Mouse (Mus musculus) cerebellum, adult 11-12 months (tissue): ENCODE results near the gene Sh3pxd2a.

Experiments used
- DNase-seq: peaks from one replicate; pipeline ENCODE4 v3.0.0; 2022

The Sh3pxd2a gene

DNA sequence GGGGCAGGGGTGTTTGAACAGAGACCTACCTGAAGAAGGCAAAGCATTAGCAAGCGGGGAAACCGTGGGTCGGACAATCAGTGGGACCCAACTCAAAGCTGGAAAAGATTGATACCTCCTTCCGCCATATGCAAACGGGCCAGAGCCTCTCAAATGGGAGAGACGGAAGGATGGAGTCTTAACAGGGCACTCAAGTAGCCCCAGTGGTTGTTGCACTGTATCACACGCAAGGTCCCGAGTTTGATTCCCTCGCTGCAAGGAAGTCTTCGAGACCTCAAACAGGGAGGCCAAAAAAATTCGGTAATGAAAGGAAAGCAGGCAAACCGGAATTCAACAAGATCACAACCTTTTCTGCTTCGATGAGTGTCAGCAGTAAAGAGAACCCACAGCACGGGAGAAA is 29.5 kb downstream of the Sh3pxd2a start:
- no peak for DNase-seq

DNA sequence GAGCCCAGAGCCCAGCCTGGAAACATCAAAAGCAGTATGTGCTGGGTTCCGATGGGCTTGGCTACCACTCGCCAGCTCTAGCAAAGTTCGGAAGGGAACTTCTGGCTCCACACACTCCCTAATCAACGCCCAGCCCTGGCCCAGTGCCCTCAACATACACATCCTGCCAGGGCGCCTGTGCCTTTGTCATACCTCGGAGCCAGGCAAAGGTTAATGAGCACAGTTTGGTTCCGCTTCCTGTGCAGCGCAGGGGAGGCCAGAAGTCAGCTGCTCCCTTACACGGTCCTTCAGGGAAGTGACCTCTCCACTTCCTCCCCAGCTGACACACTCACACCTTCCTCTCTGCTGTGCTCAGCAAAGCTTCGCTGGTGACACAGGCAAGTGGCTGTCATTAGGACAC is 31.9 kb downstream of the Sh3pxd2a start:
- no peak for DNase-seq

DNA sequence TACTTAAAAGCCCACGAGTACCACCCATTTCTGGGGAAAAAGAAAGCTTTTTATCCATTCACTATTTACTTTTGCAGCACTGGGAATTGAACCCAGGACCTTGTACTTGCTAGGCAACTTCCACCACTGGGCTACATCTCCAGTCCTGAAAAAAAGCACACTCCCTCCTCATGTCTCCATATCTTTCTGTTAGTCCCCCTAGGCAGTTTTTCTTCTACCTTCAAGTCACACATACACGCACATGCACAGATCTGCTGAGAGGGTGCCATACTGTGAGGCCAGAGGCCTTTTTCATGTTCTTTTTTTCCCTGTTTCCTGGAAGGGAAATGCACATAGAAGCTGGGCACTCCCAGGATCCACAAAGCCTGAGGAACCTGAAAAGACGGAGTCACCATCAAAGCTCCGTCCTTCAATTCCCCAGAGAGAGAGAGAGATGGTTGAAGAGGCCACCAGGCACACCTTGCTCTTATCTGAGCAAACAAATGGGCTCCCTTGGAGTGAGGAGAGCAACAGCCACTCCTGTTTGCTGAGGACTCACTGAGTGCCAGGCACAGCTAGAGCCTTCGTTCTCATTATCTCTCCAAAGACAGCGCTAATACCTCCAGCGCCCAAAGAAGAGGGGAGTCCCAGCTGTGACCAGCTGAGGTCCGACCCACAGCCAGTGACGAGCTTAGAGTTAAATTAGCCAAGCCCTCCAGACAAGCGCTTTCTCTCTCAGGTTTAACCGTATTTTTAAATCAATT is 32.8 kb downstream of the Sh3pxd2a start:
- no peak for DNase-seq

DNA sequence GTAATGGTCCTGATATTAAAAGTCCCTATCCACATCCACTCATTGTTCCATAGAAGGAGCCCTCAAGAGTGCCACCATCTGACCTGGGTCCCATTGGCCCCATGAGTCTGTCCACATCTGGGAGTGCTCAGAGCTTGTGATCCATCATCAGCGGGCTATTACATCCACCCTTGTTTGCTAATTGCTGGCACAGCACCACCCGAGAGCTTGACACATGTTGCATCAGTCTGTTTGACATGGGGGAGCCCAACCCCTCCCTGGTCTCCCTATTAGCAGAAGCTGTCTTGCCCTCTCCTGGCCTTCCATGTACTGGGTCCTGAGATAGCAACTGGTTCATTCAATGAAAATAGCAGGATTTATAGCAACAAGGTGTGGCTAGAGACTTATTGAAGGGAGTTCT is 34.0 kb downstream of the Sh3pxd2a start:
- DNase-seq, result no peak

DNA sequence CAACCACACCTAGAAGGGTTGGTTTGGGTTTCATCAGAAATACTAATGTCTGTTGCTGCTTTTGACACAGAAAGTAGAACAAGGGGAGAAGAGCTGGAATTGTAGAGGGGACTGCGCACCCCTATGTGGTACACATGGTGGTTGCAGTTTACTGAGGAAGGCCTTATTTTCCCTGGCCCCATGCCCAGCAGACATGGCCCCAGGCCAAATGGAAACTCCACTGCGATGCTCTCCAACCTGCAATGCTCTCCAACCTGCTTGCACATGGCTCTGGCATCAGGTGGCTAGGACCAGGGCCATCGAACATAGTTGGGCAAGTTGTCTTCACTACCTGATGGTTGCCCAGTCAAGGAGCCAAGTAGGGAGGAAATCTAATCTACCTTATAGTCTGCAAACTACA is 35.0 kb downstream of the Sh3pxd2a start:
- DNase-seq, result no peak

DNA sequence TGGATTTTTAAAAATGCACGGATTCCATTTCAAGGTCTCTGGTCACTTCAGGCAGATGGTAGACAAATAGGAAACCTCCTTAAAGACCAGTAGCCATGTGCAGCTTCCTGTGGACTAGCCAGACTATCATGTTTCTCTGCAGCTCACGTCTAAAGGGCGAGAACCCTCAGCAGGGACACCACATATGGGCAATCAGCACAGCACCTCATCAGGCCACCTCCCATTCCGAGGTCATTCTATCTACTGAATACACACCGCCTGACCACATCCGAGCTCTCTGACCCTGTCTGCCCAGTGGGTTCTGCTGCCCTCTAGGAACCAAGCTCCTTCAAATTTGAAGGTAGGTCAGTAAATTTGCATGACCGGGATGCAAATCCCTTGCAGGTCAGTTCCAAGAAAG is 35.4 kb downstream of the Sh3pxd2a start:
- no peak for DNase-seq

DNA sequence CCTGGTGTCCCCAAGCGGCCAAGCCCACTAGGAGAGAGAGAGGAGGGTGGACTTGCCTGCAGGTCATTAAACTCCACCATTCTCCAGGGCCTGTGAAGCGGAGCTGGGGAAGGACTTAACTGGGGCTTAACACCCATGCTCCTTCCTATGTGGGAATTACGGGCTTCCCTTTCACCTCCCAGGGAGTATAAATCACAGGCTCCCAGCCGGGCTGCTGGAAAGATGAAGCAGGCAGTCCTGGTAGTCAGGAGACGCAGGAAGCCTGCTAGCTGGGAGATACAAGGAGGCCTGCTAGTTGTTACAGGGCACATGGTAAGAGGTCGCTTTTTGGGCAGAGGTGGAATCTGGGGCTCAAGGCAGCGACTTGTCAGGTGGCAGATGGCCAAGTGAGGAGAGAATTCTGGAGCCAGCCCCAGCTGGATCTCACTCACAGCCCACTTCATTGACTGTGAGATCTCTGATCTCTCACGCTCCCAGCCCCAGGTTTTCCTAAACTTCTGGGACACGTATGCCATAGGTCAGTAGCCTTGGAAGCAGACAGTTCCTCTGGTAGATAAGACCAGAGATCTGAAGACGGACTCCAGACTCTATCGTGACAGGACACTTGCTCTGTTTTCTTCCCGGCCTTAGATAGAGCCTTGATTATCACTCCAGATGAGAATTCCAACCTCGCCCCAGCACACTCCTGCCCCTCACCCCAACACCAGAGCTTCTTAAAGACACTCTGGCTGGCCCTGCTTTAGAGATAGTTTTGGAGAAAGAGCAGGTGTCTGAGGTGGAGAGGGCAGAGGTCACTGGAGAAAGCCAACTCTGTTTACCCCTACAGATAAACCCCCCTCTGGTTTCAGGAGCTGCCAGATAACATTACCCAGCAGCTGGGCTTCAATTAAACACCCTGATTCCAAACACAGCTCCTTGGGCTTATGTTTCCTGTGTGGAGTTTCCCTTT is 36.1 kb downstream of the Sh3pxd2a start:
- DNase-seq, result no peak

DNA sequence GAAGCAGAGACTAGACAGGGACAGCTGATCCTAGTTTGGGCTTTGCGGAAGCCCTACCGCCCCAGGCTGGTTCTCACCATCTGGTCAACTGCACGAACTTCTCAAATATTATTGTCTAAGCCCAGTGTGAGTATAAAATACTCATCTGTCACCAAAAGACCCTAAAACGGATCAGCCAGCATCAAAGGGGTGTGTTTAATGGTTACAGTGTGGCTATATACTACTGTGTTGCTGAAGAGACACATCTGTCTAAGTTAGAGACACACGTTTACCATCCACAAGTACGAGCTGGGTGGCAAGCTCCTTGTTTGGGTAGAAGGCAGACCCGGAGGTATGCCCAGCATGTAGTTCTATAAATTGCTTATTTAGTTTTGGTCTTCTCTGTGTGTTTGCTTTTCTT is 40.6 kb downstream of the Sh3pxd2a start:
- DNase-seq, result no peak

DNA sequence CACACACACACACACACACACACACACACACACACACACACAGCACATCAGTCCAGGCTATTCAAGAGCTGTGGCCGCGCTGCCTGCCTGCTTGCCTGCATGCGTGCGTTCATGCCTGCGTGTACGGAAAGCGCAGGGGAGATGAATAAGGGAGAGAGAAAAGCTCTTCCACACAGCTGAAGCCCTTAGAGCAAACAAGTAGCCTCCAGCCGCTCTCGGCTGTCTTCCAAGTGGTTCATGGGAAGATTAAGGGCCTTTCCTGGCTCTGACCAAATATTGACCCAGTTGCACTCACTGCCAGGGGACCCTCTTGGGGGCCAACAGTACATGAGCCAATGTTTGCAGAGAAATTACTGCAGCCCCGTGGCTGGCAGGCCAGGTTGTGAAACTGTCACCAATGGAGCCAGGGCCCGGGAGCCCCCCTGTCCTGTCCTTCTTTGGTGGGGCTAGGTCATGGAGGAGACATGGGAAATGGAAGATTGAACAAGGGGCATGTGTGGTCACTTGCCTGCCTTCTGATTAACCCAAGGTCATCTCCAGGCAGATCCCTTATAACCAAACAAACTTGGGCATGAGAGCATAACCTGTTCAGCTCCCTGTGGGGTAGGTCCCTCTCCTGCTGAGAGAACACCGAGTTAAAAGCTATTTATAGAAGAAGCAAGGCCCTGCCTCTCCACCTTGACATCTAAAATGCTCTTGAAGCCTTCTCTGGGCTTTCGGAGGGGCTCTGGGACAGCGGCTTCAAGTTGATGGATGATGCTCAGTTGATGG is 42.9 kb downstream of the Sh3pxd2a start:
- DNase-seq, result no peak

DNA sequence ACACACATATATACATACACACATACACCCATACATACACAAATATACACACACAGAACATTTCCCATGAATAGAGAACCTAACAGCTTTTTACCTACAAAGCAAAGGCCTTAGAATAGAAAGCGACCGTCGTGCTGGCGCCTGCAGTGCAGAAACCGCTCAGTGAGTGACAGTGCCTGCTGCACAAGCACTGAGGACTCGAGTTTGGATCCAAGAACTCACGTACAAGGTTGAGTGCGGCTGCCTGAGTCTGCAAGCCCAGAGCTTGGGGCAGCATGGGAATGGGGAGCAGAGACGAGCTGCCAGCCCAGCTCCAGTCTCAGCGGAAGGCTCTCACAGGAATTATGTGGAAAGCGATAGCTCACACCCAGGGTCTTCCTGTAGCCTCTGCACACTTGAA is 43.7 kb downstream of the Sh3pxd2a start:
- no peak for DNase-seq

DNA sequence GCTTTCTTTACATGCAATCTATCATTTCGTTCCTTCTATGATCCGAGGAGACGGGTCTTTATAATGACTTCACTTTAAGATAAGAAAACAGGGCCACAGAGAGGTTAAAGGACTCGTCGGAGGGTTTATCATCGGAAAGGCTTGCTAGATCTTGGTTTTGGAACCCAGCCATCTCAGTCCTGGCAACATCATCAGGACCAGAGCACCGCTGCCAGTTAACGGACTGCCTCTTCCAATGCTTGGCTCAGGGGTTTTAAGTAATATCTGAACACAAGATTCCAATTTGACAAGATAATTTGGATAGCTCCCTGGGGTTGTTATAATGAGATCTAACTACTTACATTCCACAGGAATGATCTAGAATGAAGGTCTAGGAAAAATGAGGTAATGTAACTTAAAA is 45.0 kb downstream of the Sh3pxd2a start:
- no peak for DNase-seq

DNA sequence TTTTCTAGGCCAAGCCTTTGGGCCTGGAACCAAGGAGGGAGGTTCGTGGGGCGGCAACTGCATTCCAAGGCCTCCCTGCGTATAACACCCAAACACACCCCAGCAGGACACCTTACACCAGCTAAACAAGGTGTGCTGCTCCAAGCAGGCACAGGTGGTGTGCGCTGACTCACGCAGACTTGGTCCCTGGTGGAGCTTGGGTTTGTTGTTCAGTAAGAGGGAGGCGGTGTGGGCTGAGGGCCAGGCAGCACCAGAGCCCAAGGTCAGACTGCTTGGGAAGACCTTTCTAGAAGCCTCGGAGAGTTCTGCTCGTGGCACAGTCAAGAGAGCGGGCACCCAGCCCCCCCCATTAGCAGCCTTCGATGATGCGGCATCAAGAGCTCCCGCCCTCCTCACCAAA is 48.0 kb downstream of the Sh3pxd2a start:
- DNase-seq, result no peak

DNA sequence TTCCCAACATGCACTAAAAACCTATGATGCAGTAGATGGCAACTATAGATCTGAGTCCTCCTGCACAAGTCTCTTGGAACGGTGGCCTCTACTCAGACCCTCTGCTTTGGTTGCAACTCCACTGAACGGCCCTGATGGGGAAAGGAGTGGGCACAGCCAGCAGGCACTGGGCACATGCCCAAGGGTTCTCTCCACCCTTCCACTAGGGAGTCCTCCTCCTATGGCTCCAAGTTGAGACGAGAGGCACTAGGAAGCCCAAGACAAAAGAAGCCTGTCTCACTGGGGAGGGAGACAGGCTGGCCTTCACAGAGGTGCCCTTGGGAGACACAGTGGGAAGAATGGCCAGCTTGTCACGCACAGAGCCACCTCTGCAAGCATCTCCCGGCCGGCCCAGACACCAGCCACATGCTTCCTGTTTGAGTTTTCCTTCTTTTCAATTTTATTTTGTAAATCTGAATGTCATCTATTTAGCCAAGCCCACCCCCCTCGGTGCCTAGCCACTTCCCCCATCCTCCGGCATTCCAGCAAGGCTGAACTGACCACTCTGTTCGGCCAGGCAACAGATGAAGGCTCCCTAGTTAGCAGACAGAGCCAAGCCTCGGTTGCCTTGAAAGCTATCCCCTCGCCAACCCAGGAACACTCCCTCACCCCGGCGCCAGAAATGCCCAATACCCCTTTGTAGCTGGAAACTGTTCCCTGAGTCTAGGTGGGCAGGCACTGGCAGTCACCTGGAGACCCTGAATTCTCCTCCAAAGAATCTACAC is 49.9 kb downstream of the Sh3pxd2a start:
- no peak for DNase-seq

DNA sequence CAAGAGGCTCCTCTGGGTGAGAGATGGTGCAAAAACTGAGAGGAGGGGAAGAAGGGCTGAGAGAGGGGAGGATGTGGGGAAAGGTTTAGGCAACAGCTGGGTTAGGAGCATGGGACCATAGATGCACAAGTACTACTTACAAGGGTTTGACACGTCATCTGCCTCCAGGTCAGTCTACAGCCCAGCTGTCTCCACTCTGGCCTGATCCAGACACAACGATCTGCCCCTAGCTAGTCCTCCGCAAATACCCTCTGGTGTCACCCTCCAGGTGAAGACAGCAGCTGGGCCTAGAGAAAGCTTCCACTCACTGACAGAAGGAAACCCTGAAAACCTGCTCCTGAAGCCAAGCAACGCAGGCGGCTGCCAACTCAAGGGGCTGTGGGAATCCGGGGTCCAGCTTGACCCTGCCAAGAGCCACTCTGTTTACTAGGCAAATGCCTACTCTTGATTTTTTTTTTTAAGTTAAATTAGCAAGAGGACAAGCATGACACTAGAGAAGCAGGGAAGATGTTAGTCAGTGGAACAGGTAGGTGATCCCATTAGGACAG is 50.7 kb downstream of the Sh3pxd2a start:
- DNase-seq, result no peak

DNA sequence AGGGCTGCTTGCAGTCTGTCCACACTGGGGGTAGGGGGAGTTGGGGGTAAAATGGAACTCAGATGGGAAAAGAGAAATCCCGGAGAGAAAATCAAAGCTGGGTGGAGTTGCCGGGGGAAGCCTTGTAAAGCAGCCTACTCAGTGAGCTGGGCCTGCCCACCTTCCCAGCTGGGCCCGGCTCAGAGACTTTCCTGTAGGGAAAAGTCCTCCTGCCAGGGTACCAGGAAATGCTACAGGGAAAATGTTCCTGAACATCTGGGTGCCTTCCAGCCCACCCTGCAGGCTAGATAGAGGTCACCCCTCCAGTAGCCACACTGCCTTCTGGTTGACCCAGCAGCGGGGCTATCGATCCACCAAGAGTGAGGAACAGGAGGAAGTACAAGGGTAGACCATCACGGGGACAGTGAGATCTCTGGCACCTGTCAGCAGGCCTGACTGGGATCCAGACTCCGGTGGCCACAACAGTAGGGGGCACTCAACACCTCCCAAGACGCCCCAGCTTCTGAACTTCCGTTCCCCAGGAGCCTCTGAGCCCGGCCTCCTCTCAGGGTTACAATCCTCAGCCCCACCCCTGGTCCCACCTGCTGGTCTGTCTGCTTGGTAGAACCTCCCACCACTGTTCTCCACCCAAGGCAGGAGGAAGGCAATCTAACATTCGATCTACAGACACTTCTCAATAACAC is 51.5 kb downstream of the Sh3pxd2a start:
- DNase-seq, result no peak

DNA sequence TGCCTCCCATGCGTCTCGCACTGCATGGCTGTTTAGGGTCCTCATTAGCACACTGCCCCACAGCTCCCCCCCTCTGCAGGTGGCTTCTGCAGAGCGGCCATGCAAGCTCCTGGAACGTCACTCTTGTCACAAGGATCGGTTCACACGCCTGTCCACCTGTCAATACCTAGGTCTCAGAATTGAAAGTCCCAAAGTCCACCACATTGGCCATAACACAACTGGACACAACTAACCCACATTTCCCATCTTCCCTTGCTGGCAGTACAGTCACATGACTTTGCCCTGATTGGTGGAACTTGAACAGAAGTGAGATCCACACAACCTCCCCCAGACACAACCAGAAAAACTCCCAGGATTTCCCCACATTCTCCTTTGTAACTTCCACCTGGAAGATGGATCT is 53.9 kb downstream of the Sh3pxd2a start:
- DNase-seq, result no peak

DNA sequence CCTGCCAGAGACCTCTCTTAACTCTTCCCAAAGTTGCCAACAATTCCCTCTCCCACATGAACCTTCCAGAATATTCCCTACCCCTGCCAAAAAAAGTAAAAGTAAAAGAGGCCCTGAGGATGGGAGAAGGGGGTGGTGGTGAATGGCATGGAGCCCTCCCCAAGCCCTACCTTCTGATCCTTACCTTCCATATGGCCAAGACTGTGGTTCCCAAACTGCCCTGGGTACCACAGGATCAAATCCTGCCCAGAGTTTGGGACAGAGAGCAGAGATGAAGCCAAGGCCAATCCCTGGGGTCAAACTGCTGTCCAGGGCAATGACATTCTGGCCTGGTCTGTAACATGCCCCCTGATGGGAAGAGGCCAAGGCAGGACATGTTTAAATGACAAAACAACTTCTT is 55.1 kb downstream of the Sh3pxd2a start:
- no peak for DNase-seq

DNA sequence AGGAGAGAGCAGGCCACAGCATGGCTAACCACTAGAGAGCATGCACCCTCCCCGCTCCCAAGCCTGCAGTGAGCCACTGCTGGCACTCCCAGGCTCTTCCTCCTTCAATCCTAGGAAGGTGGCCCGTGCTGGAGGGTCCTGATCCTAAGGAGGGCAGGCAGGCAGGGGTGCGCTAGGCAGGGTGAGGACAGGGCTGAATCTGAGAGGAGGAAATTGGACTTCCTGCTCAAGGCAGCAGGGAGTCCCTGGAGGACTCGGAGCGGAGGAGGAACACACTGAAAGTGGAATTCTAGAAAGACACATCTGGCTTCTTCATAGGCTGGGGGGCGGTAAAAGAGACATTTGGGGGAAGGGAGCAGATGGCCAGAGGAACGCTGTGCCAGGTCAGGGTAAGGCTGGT is 55.5 kb downstream of the Sh3pxd2a start:
- DNase-seq, result no peak

DNA sequence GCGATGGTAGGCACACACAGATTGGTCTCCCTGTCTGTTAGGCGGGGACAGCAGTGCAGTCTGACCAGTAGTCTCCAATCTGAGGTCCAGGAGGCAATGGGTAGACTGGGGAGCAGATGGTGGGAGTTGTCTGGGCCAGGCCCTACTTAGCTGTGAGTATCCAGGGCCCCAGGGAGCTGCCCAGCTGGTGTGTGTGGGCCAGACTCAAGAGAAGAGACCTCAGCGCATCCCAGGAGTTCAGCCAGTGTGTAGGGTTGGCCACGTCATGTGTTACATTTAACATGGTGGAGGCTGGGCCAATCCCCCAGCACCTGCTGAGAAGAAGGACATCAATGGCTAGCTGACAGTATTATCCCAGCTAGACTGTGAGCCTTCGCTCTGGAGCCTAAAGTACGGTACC is 56.9 kb downstream of the Sh3pxd2a start:
- no peak for DNase-seq

DNA sequence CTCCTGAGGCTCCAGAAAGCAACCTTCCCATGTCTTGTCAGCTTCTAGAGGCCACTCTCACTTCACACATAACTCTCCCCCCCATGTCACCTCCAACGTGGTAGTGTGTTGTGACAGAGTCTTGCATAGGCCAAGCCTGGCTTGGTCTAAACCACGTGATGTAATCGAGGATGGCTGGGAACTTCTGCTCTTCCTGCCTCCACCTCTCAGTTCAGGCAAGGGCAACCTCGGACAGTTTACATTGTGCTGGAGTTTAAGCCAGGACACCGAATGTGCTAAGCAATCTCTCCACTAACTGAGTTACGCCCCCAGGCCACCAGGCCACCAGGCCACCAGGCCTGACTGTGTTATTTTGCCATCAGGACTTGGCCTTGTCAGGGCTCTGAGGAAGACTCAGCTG is 57.7 kb downstream of the Sh3pxd2a start:
- DNase-seq, result no peak

DNA sequence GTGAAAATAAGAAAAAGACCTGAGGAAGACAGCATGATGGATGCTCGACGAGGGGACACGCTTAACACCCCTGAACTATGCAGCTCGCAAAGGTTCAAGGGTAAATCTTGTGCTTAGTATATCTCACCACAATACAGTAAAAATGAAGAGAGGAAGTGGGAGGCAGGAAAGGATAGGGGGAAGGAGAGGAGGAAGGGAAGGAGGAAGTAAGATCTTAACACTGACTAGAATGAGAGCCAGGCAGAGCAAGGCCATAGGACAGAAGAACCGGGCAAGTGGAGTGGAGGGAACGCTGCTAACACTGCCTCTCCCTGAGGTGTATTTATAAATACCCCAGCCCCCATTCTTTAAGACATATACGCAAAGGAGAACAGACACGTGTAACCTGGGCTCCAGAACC is 58.7 kb downstream of the Sh3pxd2a start:
- no peak for DNase-seq
